Mouse (Mus musculus): Measurements from ENCODE around the gene Amotl1. TPM values are rescaled to one million over a fixed set of nuclear protein-coding genes. Genes with fewer than 3 reads are reported as not detected.
A peak's percentile ranks its signal among the peaks of the same experiment; 100 is the strongest.

The Amotl1 gene
- total and polyA plus RNA-seq, 2 experiments from 2014 or later, result 11.7 to 70.2 TPM

- 29% methylated on average over 9 of the region's 9 CpGs for WGBS
- ATAC-seq (ENCODE audit: insufficient read depth, low read depth), result no peak; the same call in 1 of the 2 replicates
- Histone ChIP-seq H3K27ac (ENCODE audit: low read depth) (no peak overlapping the region), H3K36me3 (replicated peaks; ENCODE audit: control insufficient read depth, insufficient read depth, low read length) (peaks cover 88% of the 10 kb centered on the region), H3K4me2 (ENCODE audit: low read depth, low read length) (no peak overlapping the region), H3K9me3 (replicated peaks; ENCODE audit: control insufficient read depth, low read length) (no peaks in the 10 kb centered on the region), H3K4me1 (ENCODE audit: control insufficient read depth, insufficient read depth) (no peaks in the 10 kb centered on the region), H3K4me3 (ENCODE audit: low read depth, low read length) (no peak overlapping the region), H3K27me3 (ENCODE audit: control insufficient read depth, insufficient read depth, low read length) (no peaks in the 10 kb centered on the region), H3K9ac (replicated peaks; ENCODE audit: low read depth, low read length) (no peak overlapping the region)
- TF ChIP-seq CTCF (IDR thresholded peaks at IDR 0.05; ENCODE audit: low read depth) (no peak), EP300 (IDR thresholded peaks at IDR 0.05; ENCODE audit: low read depth) (no peak)
- no peak for DNase-seq (ENCODE audit: low spot score)
These were observed 100.7 kb downstream of the Amotl1 start for GRCm38 (mm10) chr9:14544034-14544757.

- Histone ChIP-seq H3K4me1 (ENCODE audit: control insufficient read depth, insufficient read depth) (no peaks in the 10 kb centered on the region), H3K9me3 (replicated peaks; ENCODE audit: control insufficient read depth, low read length) (no peaks in the 10 kb centered on the region), H3K4me2 (ENCODE audit: low read depth, low read length) (no peak overlapping the region), H3K36me3 (replicated peaks; ENCODE audit: control insufficient read depth, insufficient read depth, low read length) (peaks cover 9% of the 10 kb centered on the region; the same call in 1 of the 2 replicates), H3K4me3 (ENCODE audit: low read depth, low read length) (no peak overlapping the region), H3K27me3 (ENCODE audit: control insufficient read depth, insufficient read depth, low read length) (no peaks in the 10 kb centered on the region), H3K27ac (ENCODE audit: low read depth) (no peak overlapping the region), H3K9ac (replicated peaks; ENCODE audit: low read depth, low read length) (no peak overlapping the region)
- DNase-seq (ENCODE audit: low spot score) (no peak), ATAC-seq (ENCODE audit: insufficient read depth, low read depth) (no peak)
- TF ChIP-seq EP300 (IDR thresholded peaks at IDR 0.05; ENCODE audit: low read depth) (no peak), CTCF (IDR thresholded peaks at IDR 0.05; ENCODE audit: low read depth) (no peak)
- WGBS, result 81% methylated on average over 9 of the region's 9 CpGs
These were observed 109.9 kb downstream of the Amotl1 start for GRCm38 (mm10) chr9:14534833-14535456.

GRCm38 (mm10) chr9:14533659-14534058 lies 111.2 kb downstream of the Amotl1 start:
- H3K4me1 ChIP-seq (ENCODE audit: control insufficient read depth, insufficient read depth), result no peaks in the 10 kb centered on the region
- H3K4me2 ChIP-seq (ENCODE audit: low read depth, low read length), result no peak overlapping the region
- WGBS, result 74% methylated on average over 2 of the region's 2 CpGs
- H3K27me3 ChIP-seq (ENCODE audit: control insufficient read depth, insufficient read depth, low read length), result no peaks in the 10 kb centered on the region
- DNase-seq (ENCODE audit: low spot score), result no peak
- no peak overlapping the region for H3K27ac ChIP-seq (ENCODE audit: low read depth)
- no peaks in the 10 kb centered on the region for H3K9me3 ChIP-seq (replicated peaks; ENCODE audit: control insufficient read depth, low read length)
- no peak overlapping the region for H3K9ac ChIP-seq (replicated peaks; ENCODE audit: low read depth, low read length)
- TF ChIP-seq CTCF (IDR thresholded peaks at IDR 0.05; ENCODE audit: low read depth) (no peak), EP300 (IDR thresholded peaks at IDR 0.05; ENCODE audit: low read depth) (no peak)
- no peaks in the 10 kb centered on the region for H3K36me3 ChIP-seq (replicated peaks; ENCODE audit: control insufficient read depth, insufficient read depth, low read length)
- ATAC-seq (ENCODE audit: insufficient read depth, low read depth), result no peak
- H3K4me3 ChIP-seq (ENCODE audit: low read depth, low read length), result no peak overlapping the region

DNA sequence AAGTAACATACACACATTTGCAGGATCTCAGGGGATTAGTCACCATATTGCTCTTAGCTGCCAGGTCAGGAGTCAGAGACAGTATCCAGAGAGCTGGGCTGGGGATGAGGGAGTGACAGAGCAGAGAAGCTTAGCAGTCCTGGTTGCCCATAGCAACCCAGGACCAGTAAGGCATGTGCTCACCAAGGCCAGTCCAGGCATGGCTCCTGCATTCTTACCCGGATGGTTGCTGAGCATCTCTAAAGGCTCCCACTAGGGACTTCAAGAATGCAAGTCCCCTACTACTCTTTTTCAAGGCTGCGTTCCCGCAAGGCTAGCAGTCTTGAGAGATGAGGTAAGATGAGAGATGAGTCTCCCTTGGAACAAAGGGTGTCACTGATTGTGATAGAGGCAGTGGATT lies 112.6 kb downstream of the Amotl1 start:
- TF ChIP-seq EP300 (IDR thresholded peaks at IDR 0.05; ENCODE audit: low read depth), result no peak
- Histone ChIP-seq H3K27ac (ENCODE audit: low read depth) (no peak overlapping the region), H3K9me3 (replicated peaks; ENCODE audit: control insufficient read depth, low read length) (no peaks in the 10 kb centered on the region), H3K4me3 (ENCODE audit: low read depth, low read length) (no peak overlapping the region), H3K4me1 (ENCODE audit: control insufficient read depth, insufficient read depth) (no peaks in the 10 kb centered on the region), H3K9ac (replicated peaks; ENCODE audit: low read depth, low read length) (no peak overlapping the region), H3K27me3 (ENCODE audit: control insufficient read depth, insufficient read depth, low read length) (no peaks in the 10 kb centered on the region), H3K4me2 (ENCODE audit: low read depth, low read length) (no peak overlapping the region), H3K36me3 (replicated peaks; ENCODE audit: control insufficient read depth, insufficient read depth, low read length) (no peaks in the 10 kb centered on the region)
- WGBS, result 59% methylated on average over 3 of the region's 3 CpGs
- DNase-seq (ENCODE audit: low spot score) (no peak), ATAC-seq (ENCODE audit: insufficient read depth, low read depth) (no peak)

- Histone ChIP-seq H3K4me2 (ENCODE audit: low read depth, low read length) (no peak overlapping the region), H3K27me3 (ENCODE audit: control insufficient read depth, insufficient read depth, low read length) (no peaks in the 10 kb centered on the region), H3K27ac (ENCODE audit: low read depth) (no peak overlapping the region), H3K4me3 (ENCODE audit: low read depth, low read length) (no peak overlapping the region), H3K36me3 (replicated peaks; ENCODE audit: control insufficient read depth, insufficient read depth, low read length) (no peaks in the 10 kb centered on the region), H3K9ac (replicated peaks; ENCODE audit: low read depth, low read length) (no peak overlapping the region), H3K9me3 (replicated peaks; ENCODE audit: control insufficient read depth, low read length) (no peaks in the 10 kb centered on the region), H3K4me1 (ENCODE audit: control insufficient read depth, insufficient read depth) (no peaks in the 10 kb centered on the region)
- TF ChIP-seq CTCF (IDR thresholded peaks at IDR 0.05; ENCODE audit: low read depth) (no peak), EP300 (IDR thresholded peaks at IDR 0.05; ENCODE audit: low read depth) (no peak)
- DNase-seq (ENCODE audit: low spot score), result no peak
- 44% methylated on average over 5 of the region's 5 CpGs for WGBS
- ATAC-seq (ENCODE audit: insufficient read depth, low read depth), result peak; percentile 20; the same call in 1 of the 2 replicates
These were observed 114.9 kb downstream of the Amotl1 start for GRCm38 (mm10) chr9:14530004-14530403.

Data from heart, postnatal 0 days (tissue).